Mouse (Mus musculus): ENCODE data around the gene Gm13090. TPM values are rescaled to one million over a fixed set of nuclear protein-coding genes. Genes with fewer than 3 reads are reported as not detected.

Gm13090 gene
- polyA plus RNA-seq, 1 experiment from 2014 or later = not detected

DNA sequence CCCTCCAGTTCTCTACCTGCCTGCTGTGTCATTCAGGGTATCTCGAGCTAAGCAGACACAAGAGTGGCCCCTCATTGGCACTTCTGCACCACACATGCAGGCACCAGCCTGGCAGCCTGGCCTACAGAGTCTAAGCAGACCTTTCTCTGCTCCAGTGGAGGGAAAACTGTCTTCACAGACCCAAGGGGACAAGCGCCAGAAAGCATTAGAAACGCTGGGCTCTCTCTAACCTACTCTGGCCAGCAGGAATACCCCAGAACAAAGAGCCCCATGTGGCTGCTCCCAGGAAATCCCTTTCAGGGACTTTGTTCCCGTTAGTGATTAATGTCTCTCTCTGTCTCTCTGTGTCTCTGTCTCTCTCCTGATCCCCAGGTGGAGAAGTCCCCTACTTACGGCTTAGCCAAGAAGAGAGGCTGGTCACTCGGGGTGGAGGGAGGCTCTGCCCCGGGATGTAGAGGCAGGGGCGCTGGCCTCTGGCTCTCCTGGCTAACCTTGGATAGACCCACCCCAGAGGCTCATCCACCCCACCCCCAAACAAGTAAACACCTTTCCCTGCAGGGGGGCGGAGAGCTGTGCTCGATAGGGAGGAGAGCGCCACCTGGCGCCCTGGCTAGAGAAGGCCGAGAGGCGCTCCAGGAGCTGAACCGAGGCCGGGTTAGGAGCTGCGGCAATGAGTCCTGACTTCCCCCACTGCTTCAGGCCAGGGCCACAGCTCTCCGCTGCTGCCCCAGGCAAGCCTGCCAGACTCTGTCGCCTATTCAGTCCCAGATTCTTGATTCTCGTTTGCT lies 49.9 kb downstream of the Gm13090 start:
- ATAC-seq = peak; percentile 58
- TF ChIP-seq CTCF (IDR thresholded peaks at IDR 0.05) (peak; percentile 81), EP300 (IDR thresholded peaks at IDR 0.05) (no peak)
- DNase-seq (ENCODE audit: low spot score) = peak; percentile 82
- no peaks in the 10 kb centered on the region for H3K36me3 ChIP-seq (ENCODE audit: insufficient read depth, low read length)
- H3K27me3 ChIP-seq (replicated peaks; ENCODE audit: insufficient read depth, low read length) = peaks cover 8% of the 10 kb centered on the region
- H3K4me3 ChIP-seq (ENCODE audit: low read depth, low read length) = no peak overlapping the region
- H3K4me1 ChIP-seq (ENCODE audit: insufficient read depth, low read depth, low read length) = no peaks in the 10 kb centered on the region
- no peak overlapping the region for H3K9ac ChIP-seq (replicated peaks; ENCODE audit: low read depth)
- no peak overlapping the region for H3K27ac ChIP-seq (ENCODE audit: low read length)
- no peaks in the 10 kb centered on the region for H3K9me3 ChIP-seq (ENCODE audit: low read length)
- no peak overlapping the region for H3K4me2 ChIP-seq (replicated peaks; ENCODE audit: low read depth, low read length)
- WGBS = 6% methylated on average over 19 of the region's 20 CpGs

DNA sequence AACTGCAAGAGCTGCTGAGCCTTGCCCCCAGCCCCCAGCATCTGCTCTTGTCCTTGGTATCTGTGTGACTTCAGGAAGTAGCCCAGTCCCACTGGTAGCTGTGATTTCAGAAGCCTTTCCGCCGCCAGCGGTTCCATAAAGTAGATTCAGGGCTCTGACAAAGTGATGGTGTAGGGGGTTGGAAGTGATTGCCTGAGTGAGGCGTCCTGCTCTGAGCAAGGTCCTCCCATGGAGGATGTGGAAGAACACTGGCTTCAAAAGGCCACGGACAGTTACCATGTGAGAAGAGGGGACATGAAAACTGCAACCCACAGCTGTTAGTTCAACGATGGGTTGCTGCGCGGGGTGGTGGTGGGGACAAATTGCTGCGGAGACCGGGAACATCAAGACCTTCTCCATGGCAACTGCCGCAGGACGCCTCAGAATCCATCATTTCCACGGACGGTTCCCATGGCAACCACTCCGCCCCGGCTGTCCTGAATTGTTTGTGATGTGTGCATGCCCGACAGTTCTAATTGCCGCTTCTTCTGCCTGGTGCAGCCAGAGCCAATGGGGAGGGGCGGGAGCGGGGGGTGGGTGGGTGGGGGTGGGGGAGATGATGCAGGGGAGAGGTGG lies 51.1 kb downstream of the Gm13090 start:
- no peak for TF ChIP-seq EP300 (IDR thresholded peaks at IDR 0.05)
- TF ChIP-seq CTCF (IDR thresholded peaks at IDR 0.05) = no peak; the same call in 1 of the 2 replicates
- H3K9ac ChIP-seq (replicated peaks; ENCODE audit: low read depth) = no peak overlapping the region
- DNase-seq (ENCODE audit: low spot score) (no peak), ATAC-seq (no peak)
- H3K4me2 ChIP-seq (replicated peaks; ENCODE audit: low read depth, low read length) = no peak overlapping the region
- H3K27ac ChIP-seq (ENCODE audit: low read length) = no peak overlapping the region
- H3K36me3 ChIP-seq (ENCODE audit: insufficient read depth, low read length) = no peaks in the 10 kb centered on the region
- H3K4me1 ChIP-seq (ENCODE audit: insufficient read depth, low read depth, low read length) = no peaks in the 10 kb centered on the region
- no peaks in the 10 kb centered on the region for H3K9me3 ChIP-seq (ENCODE audit: low read length)
- WGBS = 4% methylated on average over 17 of the region's 20 CpGs
- peaks cover 8% of the 10 kb centered on the region for H3K27me3 ChIP-seq (replicated peaks; ENCODE audit: insufficient read depth, low read length)
- no peak overlapping the region for H3K4me3 ChIP-seq (ENCODE audit: low read depth, low read length)

Other genes starting within 250 kb of the Gm13090 start
- 104 and 106 TPM in 2 replicates for gene Errfi1, start 235.7 kb upstream of the Gm13090 start, polyA plus RNA-seq (2015; fragmentation: Nextera tagmentation; extraction: Ambion mirVana)
- gene Park7, start 175.1 kb upstream of the Gm13090 start, polyA plus RNA-seq (2015; fragmentation: Nextera tagmentation; extraction: Ambion mirVana) = 229 and 241 TPM in 2 replicates
- 1.1 and 4.4 TPM in 2 replicates for gene Tnfrsf9, start 175.0 kb upstream of the Gm13090 start, polyA plus RNA-seq (2015; fragmentation: Nextera tagmentation; extraction: Ambion mirVana)
- gene Uts2, start 92.5 kb upstream of the Gm13090 start, polyA plus RNA-seq (2015; fragmentation: Nextera tagmentation; extraction: Ambion mirVana) = not detected in 2 replicates
- 22.9 and 27.1 TPM in 2 replicates for gene Per3, start 44.9 kb upstream of the Gm13090 start, polyA plus RNA-seq (2015; fragmentation: Nextera tagmentation; extraction: Ambion mirVana)
- 122 and 141 TPM in 2 replicates for gene Vamp3, start 31.6 kb upstream of the Gm13090 start, polyA plus RNA-seq (2015; fragmentation: Nextera tagmentation; extraction: Ambion mirVana)

Measured in lung, postnatal 0 days (tissue).